Mouse (Mus musculus) liver, embryonic 11.5 days (tissue): ENCODE results near the gene Vwa8. TPM values are rescaled to one million over a fixed set of nuclear protein-coding genes. Genes with fewer than 3 reads are reported as not detected.

Experiments used
- ATAC-seq: fragments of 200-750 bp; cut with Nextera tagmentation; replicated peaks from 2 replicates; pipeline ENCODE4 v1.8.0; 2017; ENCODE audit warnings: moderate number of reproducible peaks, mild to moderate bottlenecking, moderate TSS enrichment, moderate library complexity; ENCODE audit not compliant: low FRiP score
- DNase-seq: peaks from one replicate; pipeline ENCODE4 v3.0.0-alpha.2; 2017; ENCODE audit warnings: low spot score
- H3K27ac ChIP-seq: fragments of 300-500 bp; sonication (generic); 2 replicates; pipeline ENCODE4 v1.5.1; 2014; ENCODE audit warnings: mild to moderate bottlenecking, low read depth, low read length, control low read depth
- H3K27me3 ChIP-seq: fragments of 300-500 bp; sonication (generic); replicated peaks from 2 replicates; pipeline ENCODE4 v1.6.1; 2014; ENCODE audit warnings: low read length, mixed read lengths; ENCODE audit not compliant: control insufficient read depth, insufficient read depth
- H3K36me3 ChIP-seq: fragments of 300-500 bp; sonication (generic); 2 replicates; pipeline ENCODE4 v1.6.1; 2014; ENCODE audit warnings: mild to moderate bottlenecking, low read length, moderate library complexity, mixed read lengths; ENCODE audit not compliant: control insufficient read depth, insufficient read depth
- H3K4me1 ChIP-seq: fragments of 300-500 bp; sonication (generic); replicated peaks from 2 replicates; pipeline ENCODE4 v1.6.1; 2014; ENCODE audit warnings: low read length, mixed read lengths; ENCODE audit not compliant: control insufficient read depth, insufficient read depth
- H3K4me2 ChIP-seq: fragments of 300-500 bp; sonication (generic); 2 replicates; pipeline ENCODE4 v1.6.1; 2014; ENCODE audit warnings: mild to moderate bottlenecking, control low read depth, moderate library complexity
- H3K4me3 ChIP-seq: fragments of 300-500 bp; sonication (generic); 2 replicates; pipeline ENCODE4 v1.5.1; 2014; ENCODE audit warnings: low read depth, low read length, control low read depth
- H3K9ac ChIP-seq: fragments of 300-500 bp; sonication (generic); 2 replicates; pipeline ENCODE4 v1.6.1; 2014; ENCODE audit warnings: low read depth, low read length, control low read depth
- H3K9me3 ChIP-seq: fragments of 300-500 bp; sonication (generic); 2 replicates; pipeline ENCODE4 v1.6.1; 2016; ENCODE audit warnings: low read length, inconsistent platforms, mixed read lengths; ENCODE audit not compliant: control insufficient read depth
- WGBS: fragments of 180-500 bp; shearing (Covaris S2); extraction: QIAGEN DNeasy Blood & Tissue Kit; methylation state at CpG from one replicate; pipeline ENCODE4 v1.1.7; 2014; 5-methylcytosine and 5-hydroxymethylcytosine counted together
- polyA plus RNA-seq: library from polyadenylated mRNA; unstranded; fragments of >200 nt; fragmentation: Nextera tagmentation; extraction: Ambion mirVana; gene quantifications from 2 replicates; pipeline ENCODE4 v1.2.1, GENCODE M21; 2014

Gene Vwa8
- polyA plus RNA-seq, 1 experiment from 2014 or later, result 12.6 TPM

DNA sequence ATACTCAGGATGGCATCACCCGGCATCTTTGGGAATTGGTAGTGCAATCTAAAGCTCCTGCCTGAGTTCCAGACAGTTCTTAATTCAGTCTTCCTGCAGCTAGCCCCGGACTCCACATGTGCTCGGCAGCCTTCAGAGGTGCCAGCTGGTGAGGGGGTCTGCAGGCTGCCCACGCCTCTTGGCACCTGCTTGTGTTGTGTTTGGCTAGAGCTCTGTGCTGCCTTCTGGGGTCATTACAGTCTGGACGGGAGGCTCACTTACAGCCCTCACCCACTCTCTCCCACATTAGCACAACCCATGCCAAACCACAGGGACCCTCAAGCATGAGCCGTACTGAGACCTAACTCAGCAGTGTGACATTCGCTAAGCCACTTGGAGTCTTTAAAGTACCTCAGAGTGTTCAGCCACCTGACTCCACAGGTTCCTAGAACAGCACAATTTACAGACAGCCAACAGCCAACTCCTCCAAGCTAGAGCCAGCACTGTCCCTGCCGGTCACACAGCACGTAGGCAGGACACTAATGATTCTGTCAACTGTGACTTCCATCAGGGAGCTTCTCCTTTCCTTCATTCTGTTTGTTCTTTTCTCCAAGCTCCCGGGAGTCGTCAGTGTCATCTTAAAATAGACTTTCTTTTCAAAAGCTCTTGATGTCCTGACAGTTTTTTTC, 336.3 kb downstream of the Vwa8 start:
- ATAC-seq (no peak), DNase-seq (no peak)
- WGBS, result 84% methylated on average over 11 of the region's 11 CpGs
- H3K27ac ChIP-seq, result no peak overlapping the region
- no peak overlapping the region for H3K9ac ChIP-seq
- H3K4me3 ChIP-seq, result no peak overlapping the region
- H3K36me3 ChIP-seq, result no peaks in the 10 kb centered on the region
- no peak overlapping the region for H3K4me2 ChIP-seq
- no peaks in the 10 kb centered on the region for H3K27me3 ChIP-seq
- no peaks in the 10 kb centered on the region for H3K9me3 ChIP-seq
- H3K4me1 ChIP-seq, result no peaks in the 10 kb centered on the region

DNA sequence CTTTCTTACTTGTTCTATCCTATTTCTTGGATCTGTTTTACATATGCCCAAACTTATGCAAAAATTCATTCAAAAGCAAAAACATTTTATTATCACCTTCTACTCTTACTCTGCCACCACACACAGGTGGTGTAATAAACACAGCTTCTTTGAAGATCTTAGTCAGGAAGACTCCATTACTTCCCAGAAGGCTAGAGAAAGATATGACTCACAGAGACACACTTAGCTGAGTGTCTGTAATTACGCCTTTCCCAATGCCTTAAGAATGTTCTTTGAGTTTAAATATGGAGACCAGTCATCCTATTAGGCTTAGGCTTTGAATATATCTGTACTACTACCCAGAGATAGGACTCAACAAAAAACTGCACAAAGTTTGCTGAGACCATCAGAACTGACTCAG, 338.1 kb downstream of the Vwa8 start:
- no peaks in the 10 kb centered on the region for H3K36me3 ChIP-seq
- no peak overlapping the region for H3K4me3 ChIP-seq
- ATAC-seq (no peak), DNase-seq (no peak)
- no peak overlapping the region for H3K27ac ChIP-seq
- WGBS, result 80% methylated on average over 1 of the region's 1 CpGs
- H3K4me1 ChIP-seq, result no peaks in the 10 kb centered on the region
- no peak overlapping the region for H3K9ac ChIP-seq
- no peak overlapping the region for H3K4me2 ChIP-seq
- H3K9me3 ChIP-seq, result no peaks in the 10 kb centered on the region
- H3K27me3 ChIP-seq, result no peaks in the 10 kb centered on the region

DNA sequence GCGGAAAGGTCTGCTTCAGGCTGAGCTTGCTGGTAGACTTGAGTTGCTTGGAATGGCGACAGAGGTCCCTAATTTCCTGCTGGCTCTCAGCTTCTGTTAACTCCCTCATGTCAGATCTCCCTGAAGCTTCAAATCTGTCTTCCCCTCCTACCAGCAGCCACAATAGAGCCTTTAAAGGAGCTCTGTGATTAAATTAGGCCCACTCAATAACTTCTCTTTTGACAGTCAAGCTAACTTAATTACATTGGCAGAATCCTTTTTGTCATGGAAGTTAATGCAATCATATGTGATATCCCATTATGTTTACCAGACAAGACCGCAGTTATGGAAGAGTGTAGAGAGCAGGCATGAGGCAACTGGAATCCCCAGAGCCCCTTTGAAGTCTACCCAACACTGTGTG, 347.9 kb downstream of the Vwa8 start:
- Histone ChIP-seq H3K9me3 (no peaks in the 10 kb centered on the region), H3K9ac (no peak overlapping the region), H3K4me2 (no peak overlapping the region), H3K4me1 (no peaks in the 10 kb centered on the region), H3K27me3 (no peaks in the 10 kb centered on the region), H3K4me3 (no peak overlapping the region), H3K36me3 (no peaks in the 10 kb centered on the region), H3K27ac (no peak overlapping the region)
- 72% methylated on average over 3 of the region's 3 CpGs for WGBS
- ATAC-seq, result no peak
- DNase-seq, result no peak

DNA sequence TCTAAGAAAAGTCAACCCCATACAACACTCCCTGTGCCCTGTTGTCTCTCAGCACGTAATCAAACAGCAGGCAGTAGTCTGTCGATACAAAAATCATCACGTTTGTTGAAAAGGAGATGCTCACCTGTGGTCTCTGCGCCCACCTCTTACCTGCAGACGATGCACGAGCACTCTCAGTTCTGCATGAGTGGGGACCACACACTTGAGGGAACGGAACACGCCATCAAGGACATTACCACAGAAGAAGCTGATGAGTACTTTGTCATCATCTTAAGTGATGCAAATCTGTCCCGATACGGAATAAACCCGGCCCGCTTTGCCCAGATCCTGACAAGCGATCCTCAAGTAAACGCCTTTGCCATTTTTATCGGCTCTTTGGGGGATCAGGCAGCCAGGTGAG, 349.2 kb downstream of the Vwa8 start:
- Histone ChIP-seq H3K9ac (no peak overlapping the region), H3K4me1 (no peaks in the 10 kb centered on the region), H3K9me3 (no peaks in the 10 kb centered on the region), H3K4me3 (no peak overlapping the region), H3K27me3 (no peaks in the 10 kb centered on the region), H3K36me3 (no peaks in the 10 kb centered on the region), H3K27ac (no peak overlapping the region), H3K4me2 (no peak overlapping the region)
- no peak for DNase-seq
- ATAC-seq, result no peak
- 89% methylated on average over 15 of the region's 15 CpGs for WGBS

DNA sequence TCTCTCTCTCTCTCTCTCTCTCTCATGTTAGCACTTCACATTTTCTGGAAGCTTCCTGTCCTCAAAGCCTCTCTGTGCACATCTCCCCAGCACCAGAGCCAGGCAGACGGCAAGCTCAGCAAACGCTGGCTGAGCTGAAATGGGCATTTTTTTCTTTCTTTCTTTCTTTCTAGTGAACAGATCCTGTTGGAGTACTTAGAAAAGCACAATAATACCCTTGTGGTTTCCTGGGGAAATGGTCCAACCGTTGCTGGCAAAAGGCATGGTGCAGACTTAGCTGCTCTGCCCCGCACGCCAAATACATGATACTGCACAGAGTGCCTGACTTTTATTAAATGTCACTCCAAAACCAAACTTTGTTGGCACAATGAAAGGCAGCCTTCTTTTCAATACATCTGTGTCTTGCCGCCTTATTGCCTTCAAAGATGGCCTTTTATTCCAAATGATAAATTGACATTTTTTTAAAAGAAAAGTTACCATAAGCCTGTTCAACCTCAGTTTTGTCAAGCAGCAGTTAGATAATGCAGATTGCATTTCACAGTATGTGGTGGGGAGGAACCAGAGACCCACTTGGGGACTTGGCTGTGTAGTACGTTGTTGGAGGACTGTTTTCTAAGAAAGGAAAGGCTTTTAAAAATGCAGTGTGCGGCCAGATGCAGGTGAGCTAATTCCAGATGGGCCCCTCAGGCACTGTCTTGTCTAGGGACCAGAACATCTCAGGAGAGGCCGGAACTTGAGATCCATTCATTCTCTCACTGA, 351.5 kb downstream of the Vwa8 start:
- 62% methylated on average over 9 of the region's 9 CpGs for WGBS
- Histone ChIP-seq H3K4me3 (no peak overlapping the region), H3K9me3 (no peaks in the 10 kb centered on the region), H3K27me3 (no peaks in the 10 kb centered on the region), H3K36me3 (no peaks in the 10 kb centered on the region), H3K4me2 (no peak overlapping the region), H3K9ac (no peak overlapping the region), H3K4me1 (no peaks in the 10 kb centered on the region), H3K27ac (no peak overlapping the region)
- DNase-seq (no peak), ATAC-seq (no peak)

DNA sequence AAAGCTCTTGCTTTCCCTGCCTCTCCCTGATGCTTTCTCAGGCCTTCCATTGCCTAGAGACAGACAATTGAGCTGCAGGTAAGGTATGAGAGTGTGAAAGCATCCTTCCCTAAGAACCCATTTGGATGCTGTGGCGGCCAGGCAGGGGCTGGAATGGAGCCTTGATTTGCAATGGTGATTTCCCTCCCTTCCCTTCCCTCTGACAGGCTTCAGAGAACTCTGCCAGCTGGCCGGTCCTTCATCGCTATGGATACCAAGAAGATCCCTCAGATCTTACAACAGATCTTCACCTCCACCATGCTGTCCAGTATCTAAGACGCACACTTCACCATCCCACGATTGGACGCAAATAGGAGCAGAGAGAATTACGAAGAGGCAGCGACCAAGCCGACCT, 352.0 kb downstream of the Vwa8 start:
- H3K9ac ChIP-seq, result no peak overlapping the region
- ATAC-seq (no peak), DNase-seq (no peak)
- no peaks in the 10 kb centered on the region for H3K27me3 ChIP-seq
- H3K4me1 ChIP-seq, result no peaks in the 10 kb centered on the region
- H3K9me3 ChIP-seq, result no peaks in the 10 kb centered on the region
- H3K36me3 ChIP-seq, result no peaks in the 10 kb centered on the region
- 91% methylated on average over 9 of the region's 9 CpGs for WGBS
- no peak overlapping the region for H3K27ac ChIP-seq
- no peak overlapping the region for H3K4me3 ChIP-seq
- H3K4me2 ChIP-seq, result no peak overlapping the region

DNA sequence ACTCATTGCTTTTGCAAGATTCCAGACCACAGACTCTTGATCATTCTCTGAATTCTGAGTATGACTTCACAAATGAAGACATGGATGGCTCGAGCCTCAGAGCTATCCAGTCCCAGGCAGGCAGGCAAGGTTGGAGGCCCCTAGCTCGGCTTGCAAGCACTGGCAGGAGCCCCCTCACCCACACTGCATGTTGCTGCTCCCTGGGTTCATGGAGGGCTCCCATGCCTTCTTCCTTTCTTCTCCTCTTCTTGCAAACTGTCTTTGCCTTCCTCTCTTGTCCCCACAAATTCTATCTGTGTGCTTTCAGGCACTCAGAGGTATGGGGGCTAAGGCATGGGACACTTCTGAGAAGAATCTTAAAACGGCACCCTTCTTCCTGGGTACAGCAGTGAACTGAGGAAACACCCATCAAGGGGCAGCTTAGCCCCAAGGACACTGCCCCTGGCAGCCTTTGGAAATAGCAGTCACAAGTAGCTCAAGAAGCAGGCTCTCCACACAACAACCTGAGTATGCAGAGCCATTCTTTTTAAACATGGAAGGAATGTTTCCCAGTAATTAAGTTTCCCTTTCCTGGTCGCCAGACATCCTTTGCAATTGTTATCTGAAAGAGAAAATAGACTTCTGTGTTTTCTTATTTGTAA, 354.0 kb downstream of the Vwa8 start:
- 56% methylated on average over 4 of the region's 4 CpGs for WGBS
- Histone ChIP-seq H3K9me3 (no peaks in the 10 kb centered on the region), H3K4me2 (no peak overlapping the region), H3K4me3 (no peak overlapping the region), H3K4me1 (no peaks in the 10 kb centered on the region), H3K36me3 (no peaks in the 10 kb centered on the region), H3K9ac (no peak overlapping the region), H3K27me3 (no peaks in the 10 kb centered on the region), H3K27ac (no peak overlapping the region)
- no peak for ATAC-seq
- DNase-seq, result no peak

DNA sequence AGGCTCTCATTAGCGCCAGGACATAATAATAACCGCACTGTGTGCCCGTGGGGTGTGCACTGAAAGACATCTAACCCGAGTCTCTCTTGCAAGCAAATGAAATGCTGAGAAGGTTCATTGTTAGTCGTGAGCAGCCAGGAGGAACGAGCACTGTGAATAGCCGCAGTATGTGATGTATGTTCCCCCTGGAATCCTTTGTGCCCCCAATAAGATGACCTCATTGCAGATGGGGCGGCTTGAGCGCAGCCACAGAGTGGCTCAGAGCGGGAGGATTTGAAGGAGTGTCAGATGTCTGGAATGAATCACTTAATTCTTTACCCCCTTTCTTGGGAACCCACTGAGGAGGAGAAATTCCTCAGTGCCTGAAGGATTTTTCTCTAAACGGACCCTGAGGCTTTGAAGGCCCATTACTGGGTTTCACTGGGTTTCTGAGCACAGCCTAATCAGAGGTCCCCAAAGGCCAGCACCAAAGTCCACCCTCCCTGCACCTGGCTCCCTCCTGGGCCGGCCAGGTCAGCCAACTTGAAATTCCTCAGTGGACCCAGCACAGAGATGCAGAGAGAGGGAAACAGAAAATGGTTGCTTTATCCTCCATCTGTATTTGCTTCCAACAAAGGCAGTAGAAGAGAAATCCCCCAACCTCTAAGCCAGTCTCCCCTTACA, 354.8 kb downstream of the Vwa8 start:
- Histone ChIP-seq H3K27me3 (no peaks in the 10 kb centered on the region), H3K9ac (no peak overlapping the region), H3K9me3 (no peaks in the 10 kb centered on the region), H3K27ac (no peak overlapping the region), H3K4me1 (no peaks in the 10 kb centered on the region), H3K4me2 (no peak overlapping the region), H3K36me3 (no peaks in the 10 kb centered on the region), H3K4me3 (no peak overlapping the region)
- ATAC-seq (no peak), DNase-seq (no peak)
- 63% methylated on average over 12 of the region's 12 CpGs for whole genome bisulfite sequencing
